Mouse (Mus musculus): ENCODE measurements around the gene Cdkn2aip.

Cdkn2aip gene
- long read RNA-seq, experiment 1, partial matches to known transcripts = 0 of 6 reads
- long read RNA-seq, experiment 1, other reads (novel, unspliced or antisense) = 2 of 6 reads
- long read RNA-seq, experiment 2, transcript Cdkn2aip-201 (3 exons, 3,464 nt) = minor isoform, 5 of 17 reads
- long read RNA-seq, experiment 2, transcript Cdkn2aip-202 (3 exons, 3,393 nt) = major isoform, 12 of 17 reads
- long read RNA-seq, experiment 2, partial matches to known transcripts = 0 of 17 reads
- long read RNA-seq, experiment 2, other reads (novel, unspliced or antisense) = 0 of 17 reads

DNA sequence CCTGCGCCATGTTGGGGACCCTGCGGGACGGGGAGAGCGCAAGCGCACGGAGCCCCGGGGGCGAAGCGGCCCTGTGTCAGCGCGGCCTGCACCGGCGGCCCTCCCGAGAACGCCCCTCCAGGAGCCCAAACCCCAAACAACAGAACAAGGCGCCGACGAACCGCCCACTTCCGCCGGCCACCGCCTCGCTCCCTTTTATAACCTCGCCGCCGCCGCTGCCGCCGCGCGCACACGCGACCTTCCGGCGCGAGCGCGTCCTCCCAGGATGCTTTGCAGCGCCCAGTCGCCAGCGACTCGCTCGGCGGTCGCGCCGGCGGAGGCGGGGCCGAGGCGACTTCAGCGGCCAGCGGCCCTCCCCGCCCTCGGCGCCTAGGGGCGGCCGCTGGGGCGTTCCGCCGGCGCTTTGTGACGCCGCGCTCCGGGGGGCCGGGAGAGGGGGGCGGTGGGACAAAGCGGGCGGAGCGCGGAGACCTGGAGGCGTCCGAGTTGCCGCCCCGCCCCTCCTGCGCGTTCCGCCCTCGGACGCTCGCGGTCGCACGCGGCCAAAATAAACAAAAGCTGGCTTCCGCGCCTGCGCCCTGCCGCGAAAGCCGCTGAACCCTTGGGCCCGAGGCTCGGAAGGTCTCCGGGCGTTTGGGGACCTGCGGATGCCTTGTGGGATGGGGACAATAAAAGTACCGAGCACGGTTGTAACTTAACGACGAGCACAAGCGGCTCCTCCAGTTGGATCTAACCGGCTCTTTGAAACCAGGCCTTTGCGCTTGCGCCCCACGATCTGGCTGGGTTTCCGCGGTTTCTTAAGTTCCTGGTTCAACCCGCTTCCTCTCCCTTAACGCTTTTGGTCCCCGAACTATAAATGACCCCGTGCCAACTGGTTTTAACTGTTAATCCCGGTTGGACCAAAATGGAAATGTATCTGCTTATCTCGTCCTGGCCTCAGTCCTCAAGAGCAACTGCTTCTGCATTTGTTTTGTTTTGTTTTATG, at the start of gene Cdkn2aip:
Gene Cdkn2aip, minus strand, starts transcription at position 172 of the 985 bp plus-strand sequence.
- intact Hi-C loops (cut with DNase I) = no loop called here

DNA sequence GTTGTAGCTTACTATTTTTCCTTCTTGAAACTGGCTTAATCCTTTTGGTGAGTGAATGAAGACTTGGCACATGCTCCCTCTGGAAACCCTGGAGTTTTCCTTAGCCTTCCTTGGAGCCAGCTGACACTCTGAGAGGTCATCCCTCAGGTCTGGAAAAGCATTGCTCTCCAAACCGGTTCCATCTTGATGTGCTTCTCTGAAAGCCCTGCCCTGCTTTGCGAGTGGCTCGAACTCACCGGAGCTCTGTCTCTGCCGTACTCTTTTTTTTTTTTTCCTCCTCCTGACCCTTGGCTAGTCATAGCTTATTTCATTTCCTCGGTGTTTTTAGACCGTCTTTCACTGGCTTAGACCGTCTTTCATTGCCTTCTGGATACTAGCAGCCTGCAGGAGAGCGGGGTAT, 49.5 kb upstream of the Cdkn2aip start:
- intact Hi-C loops (cut with DNase I) = loop anchor here (5.0 kb wide), 1 partner anchor 69 kb away; no protein-coding TSS in a partner anchor

DNA sequence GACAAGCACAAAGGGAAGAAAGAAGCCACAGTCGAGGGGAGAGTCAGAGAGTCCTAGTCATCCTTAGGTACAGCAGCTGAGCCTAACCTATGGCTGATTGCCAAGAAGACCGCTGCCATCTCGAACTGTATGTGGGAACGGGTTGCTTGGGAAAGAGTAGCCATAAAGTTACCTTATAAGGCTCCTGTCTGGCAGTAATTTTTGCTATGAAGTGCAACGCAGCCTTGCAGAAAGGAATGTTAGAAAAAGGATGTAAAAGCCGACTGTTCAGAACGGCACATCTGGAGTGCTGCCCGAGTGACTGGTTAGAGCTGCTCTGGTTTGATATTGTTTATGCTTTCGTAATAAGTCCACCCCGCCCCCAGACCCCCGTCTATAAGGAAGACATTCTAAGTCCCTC, 47.0 kb upstream of the Cdkn2aip start:
- intact Hi-C loops (cut with DNase I) = loop anchor here (5.0 kb wide), 1 partner anchor 72 kb away; no protein-coding TSS in a partner anchor

DNA sequence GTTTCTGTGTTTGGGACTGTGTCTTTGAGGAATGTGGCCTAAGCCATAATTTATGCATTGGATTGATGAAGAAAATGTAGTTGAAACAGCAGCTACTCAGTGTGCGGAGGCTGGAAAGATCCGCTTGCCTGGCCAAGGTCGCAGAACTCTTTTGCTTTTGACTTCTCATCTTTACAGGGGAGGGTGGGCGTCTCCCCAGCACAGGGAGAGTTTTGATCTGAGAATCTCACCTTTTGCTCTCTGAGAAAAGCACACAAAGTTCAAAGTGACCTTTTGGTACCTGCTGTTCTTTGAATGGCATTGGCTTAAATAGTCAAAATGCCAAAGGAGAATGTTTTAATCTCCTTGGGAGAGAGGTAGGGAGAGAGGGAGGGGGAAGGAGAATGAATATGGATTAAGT, 46.5 kb upstream of the Cdkn2aip start:
- intact Hi-C loops (cut with DNase I) = loop anchor here (5.0 kb wide), 1 partner anchor 72 kb away; no protein-coding TSS in a partner anchor

DNA sequence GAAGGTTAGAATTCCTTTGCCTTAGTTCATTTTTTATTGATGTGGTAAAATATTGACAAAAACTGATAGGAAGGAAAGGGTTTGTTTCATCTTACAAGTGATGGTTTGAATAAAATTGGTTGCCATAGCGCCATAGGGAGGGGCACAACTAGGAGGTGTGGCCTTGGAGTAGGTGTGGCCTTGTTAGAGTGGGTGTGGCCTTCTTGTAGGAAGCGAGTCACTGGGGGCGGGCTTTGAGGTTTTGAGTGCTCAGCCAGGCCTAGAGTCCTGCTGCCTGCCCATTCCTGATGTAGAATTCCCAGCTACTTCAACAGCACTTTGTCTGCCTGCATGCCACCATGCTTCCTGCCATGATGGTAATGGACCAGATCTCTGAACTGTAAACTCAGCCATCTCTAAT, 39.4 kb upstream of the Cdkn2aip start:
- intact Hi-C loops (cut with DNase I) = no loop called here

DNA sequence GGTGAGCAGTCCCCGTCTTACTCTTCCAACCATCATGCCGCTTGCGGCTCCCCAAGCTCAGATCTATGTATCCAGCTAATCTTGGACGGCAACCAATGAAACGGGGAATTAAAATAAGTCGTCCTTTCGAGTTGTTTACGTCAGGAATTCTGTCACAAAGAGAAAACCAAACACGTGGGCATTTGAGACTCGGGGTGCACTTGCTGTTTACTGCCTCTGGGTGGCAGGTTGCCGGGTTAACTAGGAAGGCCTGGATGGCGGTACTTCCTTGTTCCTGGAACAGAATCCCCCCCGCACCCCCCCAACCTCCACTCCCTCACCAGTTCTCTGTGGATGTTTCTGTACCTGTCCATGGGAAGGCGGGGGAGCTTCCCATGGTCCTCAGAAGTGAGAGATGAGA, 36.4 kb upstream of the Cdkn2aip start:
- intact Hi-C loops (cut with DNase I) = no loop called here

DNA sequence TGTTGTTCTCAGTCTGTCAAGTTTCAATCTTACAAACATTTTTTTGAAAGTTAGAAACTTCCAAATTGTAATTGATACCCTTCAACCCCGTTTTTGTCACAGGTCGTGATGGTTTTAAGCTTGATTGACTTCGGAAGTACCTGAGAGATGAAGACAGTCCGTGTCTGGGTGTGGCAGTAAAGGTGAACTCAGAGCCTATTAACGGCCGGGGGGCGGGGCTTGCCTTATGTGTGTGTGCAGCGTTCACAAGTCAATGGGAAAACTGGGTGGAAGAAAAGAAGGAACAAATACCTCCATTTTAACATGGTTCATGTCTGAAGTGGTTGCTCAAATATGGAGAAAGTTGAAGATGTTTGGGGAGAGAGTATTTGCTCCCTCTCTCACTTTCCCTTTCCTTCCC, 35.8 kb upstream of the Cdkn2aip start:
- intact Hi-C loops (cut with DNase I) = no loop called here

DNA sequence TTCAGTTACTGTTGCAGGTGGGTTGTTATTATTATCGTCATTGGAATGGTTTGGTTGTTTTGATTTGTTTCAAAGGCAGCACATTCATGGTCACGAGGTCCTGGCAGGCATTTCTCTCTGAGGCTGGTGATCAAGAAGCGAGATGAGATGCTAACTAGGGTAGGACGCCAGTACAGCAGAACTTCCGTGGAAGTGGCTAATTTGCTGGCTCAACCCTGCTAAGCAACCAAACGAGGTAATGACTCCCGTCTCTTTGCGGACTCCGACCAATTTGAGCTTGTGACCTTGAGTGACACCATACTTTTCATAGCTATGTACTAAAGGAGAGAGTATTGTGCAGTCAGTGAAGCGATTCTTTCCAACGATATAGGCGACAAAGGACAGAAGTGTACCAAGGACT, 32.6 kb upstream of the Cdkn2aip start:
- intact Hi-C loops (cut with DNase I) = no loop called here

DNA sequence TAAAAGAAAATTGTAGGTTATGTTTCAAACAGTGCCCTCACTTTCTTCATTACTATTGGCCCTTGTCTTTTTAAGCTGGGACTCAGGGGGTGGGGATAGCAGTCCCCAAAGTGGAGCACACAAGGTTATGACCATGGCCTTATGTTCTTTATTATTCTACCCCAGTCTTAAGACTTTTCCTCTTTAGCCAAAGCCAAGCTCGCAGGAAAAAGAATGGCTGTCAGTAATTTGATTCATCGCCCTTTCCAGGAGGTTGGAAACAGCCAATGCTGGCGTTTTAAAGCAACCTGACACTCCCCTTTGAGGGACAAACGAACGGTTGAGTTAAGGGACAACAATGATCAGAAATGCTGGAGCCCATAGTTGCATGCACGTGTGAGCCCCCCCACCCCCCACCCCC, 32.1 kb upstream of the Cdkn2aip start:
- intact Hi-C loops (cut with DNase I) = no loop called here

DNA sequence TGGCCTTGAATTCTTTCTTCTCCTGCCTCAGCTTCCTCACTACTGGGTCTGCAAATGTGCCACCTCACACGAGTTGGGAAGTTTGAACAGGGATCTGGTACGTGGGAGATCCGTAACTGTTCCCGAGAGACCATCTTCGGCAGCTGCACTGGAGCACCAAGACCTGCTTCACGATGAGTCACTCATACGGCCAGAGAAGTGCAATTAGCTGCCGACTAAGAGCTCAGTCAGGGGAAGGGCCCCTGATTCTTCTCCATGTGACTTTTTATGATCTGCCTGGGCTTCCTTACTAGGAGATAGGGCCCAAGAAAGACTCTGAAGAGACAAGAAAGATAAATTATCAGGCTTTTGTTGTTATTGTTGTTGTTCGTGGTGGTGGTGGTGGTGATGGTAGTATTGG, 31.1 kb upstream of the Cdkn2aip start:
- intact Hi-C loops (cut with DNase I) = loop anchor here (5.0 kb wide), 2 partner anchors 102 to 272 kb away; no protein-coding TSS in a partner anchor

DNA sequence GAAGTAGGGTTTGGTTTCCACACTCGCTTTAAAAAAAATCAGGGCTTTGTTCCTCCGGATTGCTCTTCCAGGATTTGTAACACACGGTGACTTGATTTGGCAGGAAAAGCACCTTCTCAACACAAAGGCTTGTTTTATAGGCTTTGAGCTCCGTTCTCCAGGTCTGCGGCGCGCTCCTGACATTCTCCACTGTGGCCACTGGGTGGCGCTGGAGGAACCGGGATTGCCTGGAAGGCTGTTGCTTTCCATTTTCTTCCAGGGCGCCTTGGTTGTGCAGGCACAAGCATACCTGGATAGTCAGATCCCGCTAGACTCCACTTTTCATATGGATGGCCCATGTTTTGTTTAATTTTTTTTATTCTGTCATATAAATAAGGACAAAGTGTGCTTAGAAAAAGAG, 29.7 kb upstream of the Cdkn2aip start:
- intact Hi-C loops (cut with DNase I) = loop anchor here (5.0 kb wide), 2 partner anchors 104 to 274 kb away; no protein-coding TSS in a partner anchor

DNA sequence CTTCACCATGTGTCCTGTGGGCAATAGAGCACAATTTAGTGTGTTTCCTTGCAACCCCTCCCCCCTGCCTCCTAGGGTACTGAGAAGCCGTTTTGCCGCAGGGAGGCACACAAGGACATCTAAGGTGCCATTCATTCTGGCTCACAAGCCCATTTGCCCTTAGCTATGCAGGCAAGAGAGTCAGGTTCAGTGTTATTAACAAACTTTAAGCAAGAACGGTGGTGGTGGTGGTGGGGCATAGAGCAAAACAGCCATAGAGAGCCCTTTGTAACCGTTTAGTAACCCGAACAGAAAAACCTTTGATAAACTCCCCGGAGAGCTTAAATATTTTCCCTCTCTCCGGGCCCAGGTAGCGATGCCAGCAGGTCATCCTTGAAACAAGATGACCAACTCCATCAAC, 29.3 kb upstream of the Cdkn2aip start:
- intact Hi-C loops (cut with DNase I) = loop anchor here (5.0 kb wide), 2 partner anchors 104 to 274 kb away; no protein-coding TSS in a partner anchor

DNA sequence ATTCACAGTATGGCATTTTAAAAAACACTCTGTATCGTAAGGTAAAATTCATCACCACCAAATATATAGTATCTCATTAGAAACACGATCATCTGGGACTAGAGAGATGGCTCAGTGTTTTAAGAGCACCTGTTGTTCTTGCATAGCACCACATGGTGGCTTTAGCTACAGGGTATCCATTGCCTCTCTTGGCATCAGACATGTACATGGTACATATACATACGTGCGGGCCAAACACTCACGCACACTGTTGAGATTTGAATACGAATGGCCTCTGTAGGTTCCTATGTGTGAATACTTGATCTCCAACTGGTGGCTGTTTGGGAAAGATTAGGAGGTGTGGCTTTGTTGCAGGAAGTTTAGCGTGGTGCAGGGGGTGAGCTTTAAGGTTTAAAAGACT, 28.6 kb upstream of the Cdkn2aip start:
- intact Hi-C loops (cut with DNase I) = loop anchor here (5.0 kb wide), 2 partner anchors 105 to 275 kb away; no protein-coding TSS in a partner anchor

DNA sequence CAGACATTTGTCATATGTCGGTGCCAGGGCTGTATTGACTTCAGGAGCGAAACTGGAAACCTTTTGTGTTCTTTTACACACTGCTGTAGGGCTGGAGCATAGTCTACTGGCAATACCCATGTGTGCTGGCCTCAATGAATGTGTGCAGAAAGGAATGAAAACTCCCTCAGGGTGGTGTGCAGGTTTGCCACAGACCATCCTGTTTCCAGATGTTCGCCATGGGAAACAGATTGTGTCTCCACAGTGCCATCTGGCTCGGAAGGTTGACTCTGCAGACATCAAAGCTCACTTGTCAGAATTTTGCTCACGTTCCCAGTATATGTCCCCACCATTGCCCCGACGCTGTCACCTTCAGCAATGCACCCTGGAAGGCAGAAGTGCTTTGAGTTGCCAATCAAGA, 23.4 kb upstream of the Cdkn2aip start:
- intact Hi-C loops (cut with DNase I) = no loop called here

DNA sequence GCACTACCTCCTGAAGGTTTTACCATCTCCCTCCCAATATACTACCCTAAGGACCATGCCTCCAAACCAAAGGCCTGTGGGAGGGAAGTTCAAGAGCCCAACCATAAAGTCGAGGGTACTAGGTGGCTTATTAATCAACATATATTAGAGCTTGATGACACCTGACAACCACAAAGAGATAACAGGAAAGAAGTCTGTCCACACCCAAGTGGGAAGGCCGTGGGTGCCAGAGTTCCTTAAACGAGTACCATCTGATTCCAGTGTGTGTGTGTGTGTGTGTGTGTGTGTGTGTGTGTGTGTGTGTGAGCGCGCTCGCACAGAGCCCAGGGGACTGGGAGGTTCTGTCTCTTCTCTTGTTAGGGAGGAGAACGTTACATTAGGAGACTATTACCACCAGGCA, 15.6 kb upstream of the Cdkn2aip start:
- intact Hi-C loops (cut with DNase I) = no loop called here

DNA sequence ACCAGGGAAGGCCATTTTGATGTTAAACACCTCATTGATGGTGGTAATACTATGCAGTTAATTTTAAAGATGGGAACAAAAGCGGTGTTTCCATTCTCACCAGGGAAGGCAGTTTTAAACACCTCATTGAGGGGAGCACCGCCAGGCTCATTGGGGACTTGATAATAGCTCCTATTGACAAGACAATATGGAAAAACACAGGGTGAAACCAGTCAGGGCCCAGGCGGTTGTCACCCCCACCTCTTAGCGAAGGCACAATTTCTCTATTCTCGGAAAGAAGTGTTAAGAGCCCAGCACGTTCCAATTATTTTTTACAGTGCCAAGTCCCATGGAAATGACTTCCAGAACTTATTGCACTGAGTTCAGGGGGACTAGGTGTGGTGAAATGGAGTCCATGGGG, 13.2 kb upstream of the Cdkn2aip start:
- intact Hi-C loops (cut with DNase I) = no loop called here

DNA sequence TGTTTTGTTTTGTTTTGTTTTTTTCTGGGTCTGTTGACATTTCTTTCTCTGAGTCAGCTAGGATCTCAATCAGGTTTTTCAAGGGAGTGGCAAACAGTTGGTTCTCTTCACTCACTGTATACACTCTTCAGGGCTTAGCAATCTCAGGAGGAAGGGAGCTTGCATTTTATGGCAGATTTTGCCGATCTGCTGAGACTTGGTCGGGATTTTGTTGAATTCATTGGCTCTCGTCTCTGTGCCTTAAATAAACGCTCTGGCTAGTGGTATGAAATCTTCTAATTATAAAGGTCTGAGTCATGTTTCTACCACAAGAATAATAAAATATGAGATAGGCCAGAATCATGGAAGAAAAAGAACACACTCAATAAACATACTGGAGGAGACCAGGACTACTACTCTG, 7.9 kb upstream of the Cdkn2aip start:
- intact Hi-C loops (cut with DNase I) = no loop called here

DNA sequence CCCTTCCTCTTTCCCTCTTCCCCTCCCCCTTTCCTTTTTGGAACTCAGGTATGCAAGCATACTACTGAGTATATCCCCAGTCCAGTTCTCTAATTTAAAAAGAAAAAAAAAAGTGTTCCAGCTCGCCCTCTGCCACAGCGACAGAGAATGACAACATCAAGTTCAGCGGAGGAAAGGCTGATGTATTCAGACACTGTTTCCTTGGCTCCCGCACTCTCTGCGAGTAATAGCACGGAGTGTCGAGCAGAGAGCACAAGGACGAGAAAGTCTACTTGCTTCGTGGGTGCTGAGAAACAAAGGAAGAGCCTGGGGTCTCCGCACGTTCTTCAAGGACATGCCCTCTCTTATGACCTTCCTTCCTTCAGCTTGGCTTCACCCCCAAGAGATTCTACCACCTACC, 4.9 kb upstream of the Cdkn2aip start:
- intact Hi-C loops (cut with DNase I) = no loop called here

DNA sequence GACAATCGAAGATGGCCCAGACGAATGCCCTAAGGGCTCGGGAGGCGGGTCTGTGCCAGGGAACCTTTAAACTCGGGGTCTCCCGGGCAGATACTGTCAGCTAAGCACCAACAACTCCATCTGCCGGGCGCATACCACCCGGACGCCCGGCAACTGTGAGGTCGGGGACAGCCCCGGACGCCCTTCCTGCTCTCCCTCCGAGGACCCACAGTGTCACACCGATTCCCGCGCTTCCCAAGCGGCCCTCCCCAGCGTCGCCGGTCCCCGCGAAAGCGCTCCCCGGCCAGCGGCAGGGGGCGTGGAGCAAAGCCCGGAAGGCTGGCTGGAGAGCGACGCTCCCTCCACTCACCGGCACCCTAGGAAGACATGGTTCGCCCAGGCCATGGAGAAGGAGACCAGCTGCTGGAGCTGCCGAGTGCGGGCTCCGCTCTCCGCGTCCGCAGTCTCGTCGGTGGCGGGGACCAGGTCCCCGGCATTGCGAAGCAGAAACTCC, 515 bp downstream of the Cdkn2aip start:
- intact Hi-C loops (cut with DNase I) = no loop called here

DNA sequence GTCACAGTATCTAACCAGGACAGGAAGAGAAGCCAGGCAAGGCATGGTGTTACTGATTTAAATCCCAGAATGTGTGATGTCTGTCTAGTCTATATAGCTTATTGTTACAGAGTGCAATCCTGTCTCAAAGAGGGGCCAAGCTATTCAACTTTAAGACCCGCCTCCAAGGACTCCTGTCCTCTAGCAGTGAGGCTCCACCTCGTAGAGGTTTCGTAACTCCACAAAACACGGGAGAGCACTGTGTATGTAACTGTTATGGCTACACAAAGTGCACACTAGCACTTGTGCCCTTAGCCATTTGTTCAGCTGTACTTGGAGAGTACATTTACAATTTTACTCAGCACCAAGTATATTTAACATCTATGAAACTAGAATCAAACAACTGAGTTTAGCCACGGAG, 5.6 kb downstream of the Cdkn2aip start:
- intact Hi-C loops (cut with DNase I) = no loop called here

DNA sequence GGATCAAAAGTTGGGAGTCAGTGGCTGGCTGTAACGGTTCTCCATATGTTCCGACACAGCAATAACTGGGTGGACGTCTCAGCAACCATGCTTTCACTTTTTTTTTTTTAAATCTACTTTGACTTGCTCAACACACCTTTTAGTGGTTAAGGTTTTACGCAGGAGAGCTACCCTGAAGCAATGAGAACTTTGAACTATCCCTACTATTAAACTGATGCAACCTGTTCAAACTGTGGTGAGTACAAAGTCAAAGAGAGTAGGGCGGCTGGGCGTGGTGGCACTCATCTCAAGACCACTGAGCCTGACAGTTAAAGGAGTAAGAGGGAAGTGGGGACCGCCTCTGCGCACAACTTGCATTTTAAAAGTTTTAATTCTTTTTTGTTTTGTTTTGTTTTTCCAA, 7.0 kb downstream of the Cdkn2aip start:
- intact Hi-C loops (cut with DNase I) = no loop called here

DNA sequence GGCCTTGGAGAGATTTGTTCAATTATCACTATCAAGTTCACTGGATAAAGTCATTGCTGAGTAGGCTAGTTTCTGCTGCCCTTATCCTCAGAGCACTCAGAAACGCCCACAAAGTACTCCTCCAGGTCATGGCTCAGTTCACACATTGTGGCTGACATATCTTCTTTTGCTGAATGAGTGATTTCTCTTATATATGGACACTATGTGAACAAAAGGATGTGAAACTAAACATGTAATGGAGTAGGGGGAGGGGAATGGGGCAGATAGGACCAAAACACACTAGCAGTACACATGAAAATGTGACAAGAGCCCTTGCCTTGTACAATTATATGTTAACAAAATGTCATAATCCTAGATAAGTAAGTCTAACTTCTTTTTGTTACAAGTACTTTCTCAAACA, 11.4 kb downstream of the Cdkn2aip start:
- intact Hi-C loops (cut with DNase I) = no loop called here
